Mouse (Mus musculus) kidney, adult 2 months (tissue): ENCODE data around the gene Asap2. TPM values are rescaled to one million over a fixed set of nuclear protein-coding genes. Genes with fewer than 3 reads are reported as not detected.
A peak's percentile ranks its signal among the peaks of the same experiment; 100 is the strongest.

Experiments
- DNase-seq: peaks from one replicate; pipeline ENCODE4 v3.0.0; 2021
- H3K27ac ChIP-seq: fragments of 200-500 bp; 2 replicates; pipeline ENCODE4 v1.5.1; 2012; ENCODE audit warnings: low read depth, low read length, control low read depth, inconsistent platforms; ENCODE audit not compliant: insufficient read depth
- H3K27me3 ChIP-seq: fragments of 200-500 bp; replicated peaks from 2 replicates; pipeline ENCODE4 v1.6.1; 2012; ENCODE audit warnings: mild to moderate bottlenecking, moderate library complexity, low read length, inconsistent platforms; ENCODE audit not compliant: control insufficient read depth, insufficient read depth
- H3K36me3 ChIP-seq: fragments of 200-500 bp; 2 replicates; pipeline ENCODE4 v1.6.1; 2012; ENCODE audit warnings: mild to moderate bottlenecking, moderate library complexity, low read length, inconsistent platforms; ENCODE audit not compliant: control insufficient read depth, insufficient read depth
- H3K4me1 ChIP-seq: fragments of 200-500 bp; 2 replicates; pipeline ENCODE4 v1.6.1; 2011; ENCODE audit warnings: low read length; ENCODE audit not compliant: control insufficient read depth, insufficient read depth
- H3K4me3 ChIP-seq: fragments of 200-500 bp; 2 replicates; pipeline ENCODE4 v1.5.1; 2011; ENCODE audit warnings: mild to moderate bottlenecking, low read depth, low read length, control low read depth; ENCODE audit not compliant: insufficient read depth
- CTCF ChIP-seq: fragments of 200-500 bp; conservative IDR thresholded peaks from 2 replicates; pipeline ENCODE4 v1.5.1; 2011; ENCODE audit warnings: low read depth, mild to moderate bottlenecking, control low read depth, low read length, moderate library complexity, mixed read lengths; ENCODE audit not compliant: insufficient read depth, insufficient read length
- POLR2A ChIP-seq: fragments of 200-500 bp; IDR thresholded peaks from one replicate; pipeline ENCODE4 v1.6.1; 2011; ENCODE audit warnings: low read depth, low read length, control low read depth
- WGBS: fragments of 180-500 bp; shearing (Covaris S2); methylation state at CpG from one replicate; pipeline ENCODE4 v1.1.7; 2018; 5-methylcytosine and 5-hydroxymethylcytosine counted together
- polyA plus RNA-seq: library from polyadenylated mRNA; depleted of rRNA; stranded (reverse); fragments of >200 nt; gene quantifications from 2 replicates; pipeline ENCODE4 v1.2.3, GENCODE M21; 2012

Gene Asap2
- polyA plus RNA-seq, 1 experiment = 8.2 TPM

- 91% methylated on average over 4 of the region's 4 CpGs for WGBS
- no peaks in the 10 kb centered on the region for H3K36me3 ChIP-seq
- no peaks in the 10 kb centered on the region for H3K27me3 ChIP-seq
- peaks cover 3% of the 10 kb centered on the region for H3K4me1 ChIP-seq
- no peak overlapping the region for H3K27ac ChIP-seq
- DNase-seq = no peak
- TF ChIP-seq CTCF = no peak
- no peak for TF ChIP-seq POLR2A
- H3K4me3 ChIP-seq = no peak overlapping the region
These were observed 177.5 kb downstream of the Asap2 start for GRCm38 (mm10) chr12:21167741-21168140.

- Histone ChIP-seq H3K27me3 (no peaks in the 10 kb centered on the region), H3K27ac (no peak overlapping the region), H3K4me3 (no peak overlapping the region), H3K4me1 (peaks cover 3% of the 10 kb centered on the region), H3K36me3 (no peaks in the 10 kb centered on the region)
- WGBS = 90% methylated on average over 6 of the region's 6 CpGs
- no peak for DNase-seq
- TF ChIP-seq CTCF (no peak), POLR2A (no peak)
These were observed 177.9 kb downstream of the Asap2 start for GRCm38 (mm10) chr12:21168149-21168548.

GRCm38 (mm10) chr12:21171776-21172490 is 181.7 kb downstream of the Asap2 start:
- H3K36me3 ChIP-seq = no peaks in the 10 kb centered on the region
- TF ChIP-seq CTCF (no peak), POLR2A (no peak)
- H3K4me3 ChIP-seq = no peak overlapping the region
- no peaks in the 10 kb centered on the region for H3K27me3 ChIP-seq
- 67% methylated on average over 11 of the region's 11 CpGs for WGBS
- DNase-seq = no peak
- no peaks in the 10 kb centered on the region; the same call in 1 of the 2 replicates for H3K4me1 ChIP-seq
- H3K27ac ChIP-seq = no peak overlapping the region

- Histone ChIP-seq H3K36me3 (no peaks in the 10 kb centered on the region), H3K27ac (no peak overlapping the region), H3K27me3 (no peaks in the 10 kb centered on the region), H3K4me3 (no peak overlapping the region), H3K4me1 (no peaks in the 10 kb centered on the region; the same call in 1 of the 2 replicates)
- TF ChIP-seq POLR2A = no peak
- no peak for TF ChIP-seq CTCF
- DNase-seq = no peak
- 68% methylated on average over 7 of the region's 7 CpGs for WGBS
These were observed 183.7 kb downstream of the Asap2 start for GRCm38 (mm10) chr12:21173847-21174412.

- H3K27ac ChIP-seq = no peak overlapping the region
- H3K4me1 ChIP-seq = peaks cover 2% of the 10 kb centered on the region; the same call in 1 of the 2 replicates
- no peak overlapping the region for H3K4me3 ChIP-seq
- no peak for DNase-seq
- no peaks in the 10 kb centered on the region for H3K36me3 ChIP-seq
- no peak for TF ChIP-seq CTCF
- no peak for TF ChIP-seq POLR2A
- WGBS = 82% methylated on average over 5 of the region's 5 CpGs
- no peaks in the 10 kb centered on the region for H3K27me3 ChIP-seq
These were observed 186.1 kb downstream of the Asap2 start for GRCm38 (mm10) chr12:21176399-21176798.

GRCm38 (mm10) chr12:21177123-21177698 is 187.0 kb downstream of the Asap2 start:
- no peak for DNase-seq
- TF ChIP-seq POLR2A = no peak
- TF ChIP-seq CTCF = no peak
- H3K4me3 ChIP-seq = no peak overlapping the region

GRCm38 (mm10) chr12:21180091-21180490 is 189.8 kb downstream of the Asap2 start:
- Histone ChIP-seq H3K36me3 (no peaks in the 10 kb centered on the region), H3K4me3 (no peak overlapping the region), H3K27ac (no peak overlapping the region), H3K4me1 (peaks cover 8% of the 10 kb centered on the region; the same call in 1 of the 2 replicates), H3K27me3 (no peaks in the 10 kb centered on the region)
- DNase-seq = no peak
- WGBS = 83% methylated on average over 6 of the region's 6 CpGs
- TF ChIP-seq POLR2A (no peak), CTCF (no peak)

More at GRCm38 (mm10) chr12:21177123-21177698, 187.0 kb downstream of the Asap2 start:
- Histone ChIP-seq H3K27ac (no peak overlapping the region), H3K4me1 (peaks cover 5% of the 10 kb centered on the region; the same call in 1 of the 2 replicates), H3K36me3 (no peaks in the 10 kb centered on the region), H3K27me3 (no peaks in the 10 kb centered on the region)

GRCm38 (mm10) chr12:21182786-21183185 is 192.5 kb downstream of the Asap2 start:
- H3K4me1 ChIP-seq = peaks cover 8% of the 10 kb centered on the region; the same call in 1 of the 2 replicates
- no peak for DNase-seq
- H3K4me3 ChIP-seq = no peak overlapping the region
- peak overlapping the region; percentile 47; the same call in 1 of the 2 replicates for H3K27ac ChIP-seq
- no peaks in the 10 kb centered on the region for H3K27me3 ChIP-seq
- WGBS = 80% methylated on average over 4 of the region's 4 CpGs
- TF ChIP-seq POLR2A (no peak), CTCF (no peak)
- no peaks in the 10 kb centered on the region for H3K36me3 ChIP-seq
